Mouse (Mus musculus) ES-E14 (cell line): ENCODE data around the gene Cxcr2.

Experiments
- CHD2 ChIP-seq: IDR thresholded peaks from 2 replicates; pipeline ENCODE4 v1.6.1; 2014; ENCODE audit warnings: mild to moderate bottlenecking, low read depth, low read length, inconsistent platforms
- HCFC1 ChIP-seq: IDR thresholded peaks from 2 replicates; pipeline ENCODE4 v1.6.1; 2012; ENCODE audit warnings: low read length, inconsistent platforms, borderline replicate concordance; ENCODE audit not compliant: insufficient read depth
- MAFK ChIP-seq: IDR thresholded peaks from 2 replicates; pipeline ENCODE4 v1.6.1; 2014; ENCODE audit warnings: mild to moderate bottlenecking, low read depth, low read length, inconsistent platforms; ENCODE audit not compliant: insufficient read depth
- ZC3H11A ChIP-seq: IDR thresholded peaks from 2 replicates; pipeline ENCODE4 v1.6.1; 2012; ENCODE audit warnings: low read depth, mild to moderate bottlenecking, inconsistent platforms, low read length, borderline replicate concordance
- ZNF384 ChIP-seq: IDR thresholded peaks from 2 replicates; pipeline ENCODE4 v1.6.1; 2012; ENCODE audit warnings: low read depth, low read length, inconsistent platforms

GRCm38 (mm10) chr1:74190471-74190870, 36.7 kb downstream of the Cxcr2 start:
- TF ChIP-seq CHD2 (no peak), MAFK (no peak), ZNF384 (no peak), ZC3H11A (no peak), HCFC1 (no peak)
